Mouse (Mus musculus): ENCODE data around the gene Pik3r2. TPM values are rescaled to one million over a fixed set of nuclear protein-coding genes. Genes with fewer than 3 reads are reported as not detected.
A peak's percentile ranks its signal among the peaks of the same experiment; 100 is the strongest.

Pik3r2 gene
- polyA plus RNA-seq, 1 experiment from 2014 or later = 112 TPM

- Histone ChIP-seq H3K4me2 (ENCODE audit: low read length) (no peak overlapping the region), H3K27me3 (ENCODE audit: control insufficient read depth, insufficient read depth, low read depth, low read length) (no peaks in the 10 kb centered on the region), H3K36me3 (ENCODE audit: control insufficient read depth, insufficient read depth, low read length) (peaks cover 33% of the 10 kb centered on the region), H3K27ac (ENCODE audit: low read length) (no peak overlapping the region), H3K9ac (ENCODE audit: low read depth, low read length) (no peak overlapping the region), H3K9me3 (replicated peaks; ENCODE audit: control insufficient read depth, low read length, poor library complexity, severe bottlenecking) (no peaks in the 10 kb centered on the region), H3K4me1 (ENCODE audit: control insufficient read depth, insufficient read depth, low read length) (peaks cover 8% of the 10 kb centered on the region), H3K4me3 (ENCODE audit: low read depth, low read length) (no peak overlapping the region)
- no peak for ATAC-seq
- 89% methylated on average over 25 of the region's 25 CpGs for WGBS
Observed at GRCm38 (mm10) chr8:70786291-70787050, 10.0 kb upstream of the Pik3r2 start.

GRCm38 (mm10) chr8:70780093-70780492 lies 3.6 kb upstream of the Pik3r2 start:
- Histone ChIP-seq H3K4me2 (ENCODE audit: low read length) (no peak overlapping the region), H3K9me3 (replicated peaks; ENCODE audit: control insufficient read depth, low read length, poor library complexity, severe bottlenecking) (no peaks in the 10 kb centered on the region), H3K4me1 (ENCODE audit: control insufficient read depth, insufficient read depth, low read length) (peaks cover 15% of the 10 kb centered on the region), H3K27ac (ENCODE audit: low read length) (no peak overlapping the region), H3K4me3 (ENCODE audit: low read depth, low read length) (no peak overlapping the region), H3K9ac (ENCODE audit: low read depth, low read length) (no peak overlapping the region), H3K27me3 (ENCODE audit: control insufficient read depth, insufficient read depth, low read depth, low read length) (no peaks in the 10 kb centered on the region), H3K36me3 (ENCODE audit: control insufficient read depth, insufficient read depth, low read length) (peaks cover 42% of the 10 kb centered on the region)
- WGBS = 85% methylated on average over 11 of the region's 11 CpGs
- no peak for ATAC-seq

- Histone ChIP-seq H3K9me3 (replicated peaks; ENCODE audit: control insufficient read depth, low read length, poor library complexity, severe bottlenecking) (no peaks in the 10 kb centered on the region), H3K4me3 (ENCODE audit: low read depth, low read length) (peak overlapping the region; percentile 88), H3K4me1 (ENCODE audit: control insufficient read depth, insufficient read depth, low read length) (peaks cover 37% of the 10 kb centered on the region), H3K27me3 (ENCODE audit: control insufficient read depth, insufficient read depth, low read depth, low read length) (no peaks in the 10 kb centered on the region), H3K36me3 (ENCODE audit: control insufficient read depth, insufficient read depth, low read length) (peaks cover 36% of the 10 kb centered on the region), H3K4me2 (ENCODE audit: low read length) (peak overlapping the region; percentile 90), H3K9ac (ENCODE audit: low read depth, low read length) (peak overlapping the region; percentile 100), H3K27ac (ENCODE audit: low read length) (peak overlapping the region; percentile 97)
- 2% methylated on average over 34 of the region's 34 CpGs for WGBS
- ATAC-seq = 0 out of 2 replicates have a peak, but pooled peaks have one; percentile 1
Observed at GRCm38 (mm10) chr8:70775851-70776495, 540 bp downstream of the Pik3r2 start.

- 93% methylated on average over 5 of the region's 5 CpGs for WGBS
- no peak for ATAC-seq
- peak overlapping the region; percentile 88 for H3K4me3 ChIP-seq (ENCODE audit: low read depth, low read length)
Observed at GRCm38 (mm10) chr8:70775227-70775626, 1.3 kb downstream of the Pik3r2 start.

GRCm38 (mm10) chr8:70774740-70775139 lies 1.8 kb downstream of the Pik3r2 start:
- Histone ChIP-seq H3K4me1 (ENCODE audit: control insufficient read depth, insufficient read depth, low read length) (peaks cover 37% of the 10 kb centered on the region), H3K9me3 (replicated peaks; ENCODE audit: control insufficient read depth, low read length, poor library complexity, severe bottlenecking) (no peaks in the 10 kb centered on the region), H3K36me3 (ENCODE audit: control insufficient read depth, insufficient read depth, low read length) (peaks cover 31% of the 10 kb centered on the region), H3K4me3 (ENCODE audit: low read depth, low read length) (no peak overlapping the region), H3K27me3 (ENCODE audit: control insufficient read depth, insufficient read depth, low read depth, low read length) (no peaks in the 10 kb centered on the region), H3K9ac (ENCODE audit: low read depth, low read length) (peak overlapping the region; percentile 100; the same call in 1 of the 2 replicates), H3K27ac (ENCODE audit: low read length) (no peak overlapping the region), H3K4me2 (ENCODE audit: low read length) (peak overlapping the region; percentile 90; the same call in 1 of the 2 replicates)
- ATAC-seq = no peak
- WGBS = 91% methylated on average over 18 of the region's 18 CpGs

More at GRCm38 (mm10) chr8:70775227-70775626, 1.3 kb downstream of the Pik3r2 start:
- Histone ChIP-seq H3K9ac (ENCODE audit: low read depth, low read length) (peak overlapping the region; percentile 100), H3K4me1 (ENCODE audit: control insufficient read depth, insufficient read depth, low read length) (peaks cover 37% of the 10 kb centered on the region), H3K27ac (ENCODE audit: low read length) (no peak overlapping the region), H3K9me3 (replicated peaks; ENCODE audit: control insufficient read depth, low read length, poor library complexity, severe bottlenecking) (no peaks in the 10 kb centered on the region), H3K27me3 (ENCODE audit: control insufficient read depth, insufficient read depth, low read depth, low read length) (no peaks in the 10 kb centered on the region), H3K4me2 (ENCODE audit: low read length) (peak overlapping the region; percentile 90), H3K36me3 (ENCODE audit: control insufficient read depth, insufficient read depth, low read length) (peaks cover 34% of the 10 kb centered on the region)

- no peaks in the 10 kb centered on the region for H3K9me3 ChIP-seq (replicated peaks; ENCODE audit: control insufficient read depth, low read length, poor library complexity, severe bottlenecking)
- peak overlapping the region; percentile 58; the same call in 1 of the 2 replicates for H3K27ac ChIP-seq (ENCODE audit: low read length)
- H3K4me1 ChIP-seq (ENCODE audit: control insufficient read depth, insufficient read depth, low read length) = peaks cover 37% of the 10 kb centered on the region
- H3K9ac ChIP-seq (ENCODE audit: low read depth, low read length) = peak overlapping the region; percentile 47; the same call in 1 of the 2 replicates
- WGBS = 63% methylated on average over 9 of the region's 9 CpGs
- no peak overlapping the region for H3K4me3 ChIP-seq (ENCODE audit: low read depth, low read length)
- ATAC-seq = no peak
- peak overlapping the region; percentile 22; the same call in 1 of the 2 replicates for H3K4me2 ChIP-seq (ENCODE audit: low read length)
- H3K27me3 ChIP-seq (ENCODE audit: control insufficient read depth, insufficient read depth, low read depth, low read length) = no peaks in the 10 kb centered on the region
- peaks cover 28% of the 10 kb centered on the region for H3K36me3 ChIP-seq (ENCODE audit: control insufficient read depth, insufficient read depth, low read length)
Observed at GRCm38 (mm10) chr8:70773833-70774232, 2.7 kb downstream of the Pik3r2 start.

- H3K9me3 ChIP-seq (replicated peaks; ENCODE audit: control insufficient read depth, low read length, poor library complexity, severe bottlenecking) = no peaks in the 10 kb centered on the region
- no peaks in the 10 kb centered on the region for H3K27me3 ChIP-seq (ENCODE audit: control insufficient read depth, insufficient read depth, low read depth, low read length)
- 76% methylated on average over 5 of the region's 5 CpGs for WGBS
- peak overlapping the region; percentile 47 for H3K9ac ChIP-seq (ENCODE audit: low read depth, low read length)
- peaks cover 30% of the 10 kb centered on the region for H3K36me3 ChIP-seq (ENCODE audit: control insufficient read depth, insufficient read depth, low read length)
- ATAC-seq = no peak
- no peak overlapping the region for H3K4me3 ChIP-seq (ENCODE audit: low read depth, low read length)
- peak overlapping the region; percentile 58; the same call in 1 of the 2 replicates for H3K27ac ChIP-seq (ENCODE audit: low read length)
- peak overlapping the region; percentile 22; the same call in 1 of the 2 replicates for H3K4me2 ChIP-seq (ENCODE audit: low read length)
- H3K4me1 ChIP-seq (ENCODE audit: control insufficient read depth, insufficient read depth, low read length) = peaks cover 37% of the 10 kb centered on the region
Observed at GRCm38 (mm10) chr8:70773410-70773809, 3.1 kb downstream of the Pik3r2 start.

GRCm38 (mm10) chr8:70772890-70773289 lies 3.6 kb downstream of the Pik3r2 start:
- peaks cover under 1% of the 10 kb centered on the region; the same call in 1 of the 2 replicates for H3K27me3 ChIP-seq (ENCODE audit: control insufficient read depth, insufficient read depth, low read depth, low read length)
- H3K36me3 ChIP-seq (ENCODE audit: control insufficient read depth, insufficient read depth, low read length) = peaks cover 31% of the 10 kb centered on the region
- ATAC-seq = no peak
- no peak overlapping the region for H3K4me3 ChIP-seq (ENCODE audit: low read depth, low read length)
- no peak overlapping the region for H3K4me2 ChIP-seq (ENCODE audit: low read length)
- H3K9ac ChIP-seq (ENCODE audit: low read depth, low read length) = no peak overlapping the region; the same call in 1 of the 2 replicates
- H3K9me3 ChIP-seq (replicated peaks; ENCODE audit: control insufficient read depth, low read length, poor library complexity, severe bottlenecking) = no peaks in the 10 kb centered on the region
- H3K27ac ChIP-seq (ENCODE audit: low read length) = no peak overlapping the region; the same call in 1 of the 2 replicates
- WGBS = 90% methylated on average over 9 of the region's 9 CpGs
- peaks cover 35% of the 10 kb centered on the region for H3K4me1 ChIP-seq (ENCODE audit: control insufficient read depth, insufficient read depth, low read length)

GRCm38 (mm10) chr8:70772075-70772474 lies 4.4 kb downstream of the Pik3r2 start:
- Histone ChIP-seq H3K27ac (ENCODE audit: low read length) (no peak overlapping the region), H3K27me3 (ENCODE audit: control insufficient read depth, insufficient read depth, low read depth, low read length) (peaks cover 4% of the 10 kb centered on the region), H3K4me2 (ENCODE audit: low read length) (no peak overlapping the region), H3K9me3 (replicated peaks; ENCODE audit: control insufficient read depth, low read length, poor library complexity, severe bottlenecking) (no peaks in the 10 kb centered on the region), H3K4me1 (ENCODE audit: control insufficient read depth, insufficient read depth, low read length) (peaks cover 30% of the 10 kb centered on the region), H3K36me3 (ENCODE audit: control insufficient read depth, insufficient read depth, low read length) (peaks cover 35% of the 10 kb centered on the region), H3K9ac (ENCODE audit: low read depth, low read length) (no peak overlapping the region), H3K4me3 (ENCODE audit: low read depth, low read length) (no peak overlapping the region)
- 93% methylated on average over 13 of the region's 13 CpGs for WGBS
- no peak for ATAC-seq

All from midbrain, embryonic 16.5 days (tissue).